Mouse (Mus musculus) urinary bladder, adult 18-20 months (tissue): Measurements from ENCODE around the gene Prnd.

Source experiments
- DNase-seq, 2 experiments: peaks; one replicate each; pipeline ENCODE4 v3.0.0; 2022; ENCODE audit warnings: low spot score in 2 of 2, mixed read lengths in 2 of 2

Prnd gene

DNA sequence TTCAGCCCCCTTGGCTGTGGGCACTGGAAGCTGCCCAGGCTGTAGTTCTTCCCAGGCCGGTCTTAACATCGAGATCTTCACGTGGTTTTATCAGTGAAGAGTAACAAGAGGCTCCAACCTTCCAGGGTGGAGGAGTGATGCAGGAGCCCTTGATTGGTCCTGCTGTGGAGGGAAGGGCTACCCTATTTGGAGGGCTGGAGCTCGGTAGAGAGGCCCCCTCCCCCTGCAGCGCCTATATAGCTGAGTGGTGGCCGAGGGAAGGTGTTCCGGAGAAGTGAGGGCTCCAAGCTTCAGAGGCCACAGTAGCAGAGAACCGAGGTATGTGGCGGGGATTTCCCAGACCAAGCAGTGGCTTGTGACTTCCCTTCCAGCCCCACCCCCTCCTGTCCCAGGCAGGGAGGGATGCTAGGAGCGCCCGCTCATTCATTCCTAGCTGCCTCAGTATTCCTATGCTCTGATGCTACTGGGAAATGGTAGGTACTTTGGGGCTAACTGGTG, at the start of gene Prnd:
Gene Prnd (plus strand): TSS at position 264 of the 498 bp plus-strand sequence.
- no peak for DNase-seq

DNA sequence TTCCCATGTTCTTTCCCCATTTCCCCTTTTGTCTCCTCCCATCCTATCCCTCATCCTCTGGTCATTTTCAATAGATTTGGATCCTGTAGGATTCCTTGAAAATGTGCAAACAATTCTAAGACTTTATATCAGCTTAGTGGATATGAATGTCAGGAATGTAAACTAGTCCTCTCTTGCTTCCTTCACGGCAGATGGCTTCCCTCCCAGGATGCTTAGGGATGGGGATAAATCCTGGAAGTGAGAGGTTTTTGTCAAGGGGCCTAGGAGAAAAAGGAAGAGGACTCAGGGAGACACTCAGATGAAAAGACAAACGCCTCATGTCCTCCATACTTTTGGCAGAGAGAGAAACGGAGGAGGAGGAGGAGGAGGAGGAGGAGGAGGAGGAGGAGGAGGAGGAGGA, 48.2 kb upstream of the Prnd start:
- DNase-seq, result no peak

DNA sequence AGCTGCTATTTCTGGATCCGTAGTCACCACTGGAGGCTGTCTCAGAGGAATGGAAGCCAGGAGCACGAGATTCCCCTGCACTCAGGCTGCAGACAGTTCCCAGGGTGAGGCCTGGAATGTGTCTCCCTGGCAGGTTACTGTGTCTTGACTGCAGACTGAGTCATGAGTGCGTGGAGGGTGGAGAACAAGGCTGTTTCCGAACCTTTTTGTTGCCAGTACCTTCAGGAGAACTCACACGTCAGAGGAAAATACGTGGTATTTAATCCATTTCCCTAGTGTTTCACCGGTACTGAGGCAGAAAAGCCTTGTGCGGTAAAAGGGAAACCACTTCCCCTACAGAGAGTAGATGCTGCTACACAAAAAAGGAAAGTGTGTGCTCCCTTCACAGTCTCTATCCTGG, 47.8 kb upstream of the Prnd start:
- peak in 1 of 2 experiments; percentile 68 for DNase-seq

DNA sequence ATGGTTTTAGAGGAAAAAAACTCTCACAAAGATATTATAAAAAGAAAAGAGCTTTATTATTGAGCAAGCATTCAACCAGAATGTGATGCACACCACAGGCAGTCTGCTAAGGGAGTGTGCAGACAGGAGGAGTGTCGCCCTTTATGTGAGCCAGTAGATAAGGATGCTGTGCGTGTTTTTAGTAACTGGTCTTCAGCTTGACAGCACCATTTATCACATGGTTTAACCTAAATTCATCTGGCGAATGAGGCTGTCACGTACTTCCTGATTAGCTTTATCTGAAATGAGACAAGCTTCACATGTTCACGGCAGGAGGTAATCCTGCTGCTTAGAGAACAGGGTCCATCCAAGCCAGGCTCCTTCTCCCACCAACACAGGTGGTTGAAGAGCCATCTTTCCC, 45.6 kb upstream of the Prnd start:
- DNase-seq, result no peak

DNA sequence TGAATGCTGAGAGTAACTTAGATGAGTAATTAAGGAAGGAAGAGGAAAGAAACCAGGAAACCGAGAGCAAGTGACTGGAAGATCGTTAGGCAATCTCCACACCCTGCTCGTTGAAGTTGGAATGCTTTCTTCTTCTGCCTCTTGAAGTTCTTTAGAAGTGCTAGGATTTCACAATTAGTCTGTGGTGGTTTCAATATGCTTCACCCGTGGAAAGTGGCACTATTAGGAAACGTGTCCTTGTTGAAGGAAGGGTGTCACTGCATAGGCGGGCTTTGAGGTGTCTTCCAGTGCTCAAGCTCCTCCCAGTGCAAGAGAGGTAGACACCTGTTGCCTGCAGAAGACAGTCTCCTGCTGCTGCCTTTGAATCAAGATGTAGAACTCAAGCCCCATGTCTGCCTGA, 44.9 kb upstream of the Prnd start:
- no peak for DNase-seq

DNA sequence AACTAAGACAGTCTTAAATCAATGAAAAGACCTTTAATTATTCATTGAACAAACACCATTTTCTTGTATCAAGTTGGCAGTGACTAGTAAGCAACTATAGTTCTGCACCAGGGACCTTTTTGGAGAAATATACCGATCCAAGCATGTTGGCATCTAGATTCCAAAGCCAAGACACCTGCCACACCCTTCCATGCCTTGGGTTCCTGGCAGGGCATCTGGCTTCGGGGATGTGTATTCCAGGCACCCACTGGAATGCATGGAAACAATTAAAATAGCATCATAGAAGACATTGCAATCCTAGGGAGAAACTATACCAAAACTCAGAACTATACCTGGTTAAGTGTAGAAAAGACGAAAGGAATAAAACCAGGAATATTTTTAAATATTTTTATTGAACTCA, 44.4 kb upstream of the Prnd start:
- no peak for DNase-seq

DNA sequence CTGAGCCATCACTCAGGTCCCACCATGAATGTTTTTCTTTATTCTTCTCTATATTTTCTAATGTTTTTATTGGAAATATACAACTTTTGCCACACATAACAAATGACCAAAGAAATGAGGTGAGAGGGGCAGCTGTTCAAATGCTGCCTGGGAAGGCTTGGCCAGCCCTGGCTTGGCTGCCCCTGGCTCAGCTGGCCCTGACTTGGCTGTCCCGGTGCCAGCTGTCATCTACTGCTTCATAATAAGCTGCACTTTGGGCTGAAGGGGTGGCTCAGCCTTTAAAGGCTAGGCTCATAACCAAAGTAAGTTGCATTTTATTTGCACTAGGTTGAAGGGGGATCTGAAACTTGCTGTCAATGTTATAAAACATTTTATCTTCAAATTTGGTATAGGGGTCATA, 43.8 kb upstream of the Prnd start:
- no peak for DNase-seq

DNA sequence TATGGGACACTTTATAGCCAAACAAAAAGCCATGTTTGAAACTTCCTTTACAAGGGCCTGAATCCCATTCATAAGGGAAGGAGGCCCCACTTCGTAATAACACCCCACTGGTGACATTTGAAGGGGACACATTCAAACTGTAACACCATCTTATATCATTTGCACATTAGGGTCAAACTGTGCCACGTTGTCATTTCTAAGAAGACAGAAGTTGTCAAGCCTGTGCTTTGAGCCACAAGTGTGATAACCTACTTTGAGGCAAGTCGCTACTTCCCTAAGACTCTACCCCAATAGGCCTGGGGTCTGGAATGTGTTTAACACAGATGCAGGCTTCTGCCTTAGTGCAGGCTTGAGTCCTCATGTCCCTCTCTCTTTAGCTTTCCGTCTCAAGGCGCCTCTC, 43.4 kb upstream of the Prnd start:
- no peak for DNase-seq

DNA sequence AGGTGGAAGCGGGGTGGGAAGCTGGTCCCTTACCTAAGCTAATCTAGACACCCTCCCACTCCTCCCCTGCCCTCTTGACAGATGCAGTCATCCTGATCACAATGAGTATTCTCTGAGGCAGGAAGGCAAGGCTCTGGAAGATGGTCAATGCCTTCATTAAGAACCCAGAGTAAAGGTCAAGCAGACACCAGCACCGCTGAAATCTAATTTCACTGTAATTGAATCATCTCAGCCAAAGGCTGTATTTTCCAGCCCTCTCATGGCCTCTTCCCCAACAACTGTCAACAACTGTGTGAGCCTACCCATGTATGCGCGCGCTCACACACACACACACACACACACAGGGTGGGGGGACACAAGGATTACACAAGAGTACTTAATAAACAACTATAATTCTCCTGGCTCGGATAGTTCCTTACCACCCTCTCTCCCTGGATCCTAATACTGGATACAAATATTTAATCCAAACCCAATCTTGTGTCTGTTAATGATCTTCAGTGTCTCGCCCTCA, 42.3 kb upstream of the Prnd start:
- DNase-seq, result no peak

DNA sequence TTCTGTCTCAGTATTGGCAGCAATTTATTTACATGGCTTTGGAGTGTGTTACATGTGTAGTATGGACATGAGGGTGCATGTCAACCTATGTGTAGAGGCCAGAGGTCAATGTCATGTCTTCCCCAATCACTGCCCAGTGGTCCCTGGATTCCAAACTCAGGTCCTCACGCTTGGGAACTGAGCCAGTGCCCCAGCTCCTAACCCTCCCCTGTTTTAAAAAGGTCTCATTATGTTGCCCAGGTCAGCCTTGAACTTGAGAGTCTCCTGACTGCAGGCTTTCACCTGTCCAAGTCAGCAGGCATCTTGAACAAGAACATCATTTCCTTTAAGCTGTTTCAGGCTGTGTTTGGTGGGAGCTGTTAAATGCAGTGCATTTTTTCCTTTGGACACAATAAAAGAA, 41.8 kb upstream of the Prnd start:
- DNase-seq, result no peak

DNA sequence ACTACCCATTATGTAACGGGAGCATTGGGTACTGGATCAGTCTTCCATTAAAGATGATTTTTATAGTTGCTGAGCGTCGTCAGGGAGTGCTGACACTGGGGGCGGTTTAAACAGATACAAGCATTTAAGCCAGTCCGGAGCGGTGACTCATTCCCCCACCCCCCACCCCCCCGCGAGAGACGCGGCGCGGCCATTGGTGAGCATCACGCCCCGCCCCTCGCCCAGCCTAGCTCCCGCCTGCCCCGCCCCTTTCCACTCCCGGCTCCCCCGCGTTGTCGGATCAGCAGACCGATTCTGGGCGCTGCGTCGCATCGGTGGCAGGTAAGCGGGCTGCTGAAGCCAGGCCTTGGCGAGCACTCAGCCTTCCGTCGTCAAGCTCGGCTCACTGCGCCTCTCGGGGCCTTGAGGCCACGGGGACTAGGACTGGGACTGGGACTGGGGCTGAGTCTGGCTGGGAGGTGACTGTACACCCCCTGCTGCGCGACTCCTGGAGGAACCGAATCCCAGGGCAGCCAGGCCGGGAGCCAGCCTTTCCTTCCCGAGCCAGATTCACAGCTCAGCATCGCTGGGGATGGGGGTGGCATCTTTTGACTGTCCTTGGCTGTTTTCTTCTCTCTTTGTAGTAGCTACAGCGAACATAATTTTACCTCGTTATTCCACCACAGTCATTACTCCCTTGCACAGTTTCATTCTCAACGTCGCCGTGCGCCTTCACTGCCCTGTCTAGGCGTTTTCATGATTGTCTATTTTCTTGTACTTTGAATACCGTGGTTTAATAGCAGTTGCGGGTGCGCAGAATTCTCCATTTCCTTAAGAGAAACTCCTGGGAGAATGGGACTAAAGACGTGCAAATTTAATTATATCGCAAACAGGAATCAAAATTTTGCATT, 40.7 kb upstream of the Prnd start, which contains the start of the genes Prnp and Prn:
Gene Prnp (plus strand): TSS at position 246 of the 890 bp plus-strand sequence.
Gene Prn (plus strand): TSS at position 275 of the 890 bp plus-strand sequence.
- peak; percentile 74 to 85 for DNase-seq

DNA sequence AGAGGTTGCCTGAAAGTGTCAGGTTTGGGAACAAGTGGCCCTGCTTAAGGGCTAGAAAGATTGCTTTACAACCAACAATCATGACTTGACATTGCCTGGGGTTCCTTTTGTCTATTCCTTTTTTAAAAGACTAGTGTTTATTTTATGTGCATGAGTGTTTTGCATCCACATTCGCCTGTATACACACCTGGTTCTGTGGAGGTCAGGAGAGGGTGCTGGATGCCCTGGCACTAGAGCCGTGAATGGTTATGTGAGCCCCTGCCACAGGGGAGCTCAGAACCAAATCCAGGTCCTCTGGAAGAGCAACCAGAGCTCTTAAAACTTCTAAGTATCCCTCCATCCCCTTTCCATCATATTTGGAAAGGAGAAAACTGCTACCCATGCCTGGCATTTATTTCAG, 39.8 kb upstream of the Prnd start:
- no peak for DNase-seq

DNA sequence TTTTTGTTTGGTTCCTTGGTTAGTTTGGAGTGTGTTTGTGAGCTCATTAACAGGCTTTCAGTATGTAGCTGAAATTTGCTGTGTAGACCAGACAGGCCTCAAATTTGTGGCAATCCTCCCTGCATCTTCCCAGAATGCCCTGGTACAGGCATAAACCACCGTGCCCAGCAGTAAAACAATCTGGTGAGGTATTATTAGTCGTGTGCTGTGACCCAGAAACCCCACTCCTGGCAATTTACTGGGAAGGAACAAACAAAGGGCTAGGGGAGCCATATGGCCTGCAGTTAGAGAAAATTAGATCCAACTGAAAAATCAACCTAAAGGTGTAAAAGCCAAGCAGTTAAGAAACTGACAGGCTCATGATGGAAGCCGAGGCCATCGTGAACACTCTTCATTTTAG, 39.3 kb upstream of the Prnd start:
- DNase-seq, result no peak

DNA sequence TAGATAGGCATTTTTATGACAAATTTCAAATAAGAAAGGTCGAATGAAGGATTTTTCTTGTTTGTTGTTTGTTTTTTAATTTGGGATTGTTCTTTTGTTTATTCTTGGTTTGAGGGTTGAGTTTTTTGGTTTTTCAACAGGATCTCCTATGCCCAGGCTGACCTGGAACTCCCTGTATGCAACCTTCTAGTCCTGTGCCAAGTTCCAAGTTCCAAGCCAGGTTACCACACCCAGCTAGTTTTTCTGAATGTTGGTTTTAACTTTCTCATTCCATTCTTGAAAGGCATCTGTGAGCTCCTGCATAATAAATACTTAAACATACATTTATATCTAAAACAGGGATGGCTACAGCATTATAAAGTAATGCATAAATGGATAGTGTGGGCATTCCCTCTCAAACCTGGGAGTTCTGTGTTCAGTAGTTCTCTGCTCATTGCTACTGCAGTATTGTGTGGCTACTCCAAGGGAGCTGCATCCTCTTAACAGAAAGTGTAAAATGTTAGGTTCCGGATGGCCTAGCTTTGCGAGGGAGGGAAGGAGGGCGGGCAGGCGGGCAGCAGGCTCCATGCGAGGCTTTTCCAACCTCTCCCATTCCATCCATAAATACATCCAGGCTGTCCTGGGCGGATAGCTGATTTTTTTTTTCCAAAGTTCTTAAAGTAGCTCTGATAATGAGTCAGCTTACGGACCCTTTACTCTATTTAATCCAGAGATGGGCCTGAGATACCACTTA, 38.0 kb upstream of the Prnd start:
- no peak for DNase-seq

DNA sequence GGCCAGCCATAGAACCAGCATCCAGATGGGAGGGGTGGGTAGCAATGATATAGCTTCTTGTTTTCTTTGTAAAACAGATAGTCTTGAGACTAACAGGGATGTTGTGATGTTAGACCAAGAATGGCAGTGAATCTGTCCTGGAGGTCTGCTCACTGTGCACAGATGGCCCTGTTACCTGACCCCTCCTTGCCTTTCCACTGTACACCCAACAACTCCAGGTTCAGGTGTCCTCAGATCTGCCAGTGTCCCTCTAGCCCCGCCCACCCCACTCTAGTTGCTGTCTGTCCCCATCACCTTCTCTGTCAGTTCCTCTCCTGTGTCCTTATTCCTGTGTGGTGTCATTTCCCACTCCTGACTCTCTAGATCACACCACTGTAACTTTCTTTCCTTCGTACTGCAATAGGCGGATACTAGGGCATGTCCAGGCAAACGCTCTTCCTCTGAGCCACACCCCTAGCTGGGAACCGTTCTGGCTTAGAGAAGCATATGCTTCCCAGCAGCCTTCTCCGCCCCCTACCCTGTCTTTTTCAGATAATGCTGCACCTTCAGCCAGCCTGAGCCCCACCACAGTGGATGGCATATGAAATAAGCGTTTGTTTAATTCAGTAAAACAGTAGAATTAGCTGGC, 18.3 kb upstream of the Prnd start:
- no peak for DNase-seq

DNA sequence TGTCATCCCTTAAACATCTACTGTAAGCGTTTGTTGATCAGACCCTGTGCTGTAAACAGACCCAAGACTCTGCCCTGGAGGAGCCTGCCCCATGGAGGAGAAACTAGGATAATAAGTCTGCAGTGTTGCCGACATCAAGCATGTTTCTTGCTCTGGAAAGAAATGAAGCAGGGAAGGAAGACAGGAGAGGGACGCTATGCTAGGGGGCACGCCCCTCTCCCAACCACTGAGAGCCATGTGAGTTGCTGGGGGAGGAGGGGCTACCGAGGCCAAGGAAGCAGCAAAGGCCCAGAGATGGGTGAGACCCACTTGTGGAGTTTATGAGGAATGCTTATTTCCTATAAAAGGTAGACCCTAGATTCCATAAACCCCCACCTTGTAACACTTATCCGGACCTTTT, 17.6 kb upstream of the Prnd start:
- no peak for DNase-seq

DNA sequence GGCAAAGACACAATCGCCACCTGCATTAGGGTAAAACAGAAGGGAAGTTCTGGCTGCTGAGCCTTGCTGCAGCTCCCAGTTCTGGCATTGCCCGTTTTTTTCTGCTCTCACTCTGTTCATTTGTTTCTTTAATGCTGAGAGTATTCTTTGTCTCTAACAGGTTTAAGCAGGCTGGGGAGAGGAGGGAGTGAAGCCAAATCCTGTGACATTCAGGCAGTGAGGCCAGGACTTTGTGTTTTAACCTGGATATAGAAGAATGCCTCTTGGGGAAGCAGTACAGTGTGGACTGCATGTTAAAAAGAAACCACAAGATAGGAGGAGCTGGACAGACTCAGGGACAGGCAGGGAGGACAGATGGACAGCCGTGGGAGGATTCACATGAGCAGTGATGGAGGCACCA, 17.1 kb upstream of the Prnd start:
- DNase-seq, result no peak

DNA sequence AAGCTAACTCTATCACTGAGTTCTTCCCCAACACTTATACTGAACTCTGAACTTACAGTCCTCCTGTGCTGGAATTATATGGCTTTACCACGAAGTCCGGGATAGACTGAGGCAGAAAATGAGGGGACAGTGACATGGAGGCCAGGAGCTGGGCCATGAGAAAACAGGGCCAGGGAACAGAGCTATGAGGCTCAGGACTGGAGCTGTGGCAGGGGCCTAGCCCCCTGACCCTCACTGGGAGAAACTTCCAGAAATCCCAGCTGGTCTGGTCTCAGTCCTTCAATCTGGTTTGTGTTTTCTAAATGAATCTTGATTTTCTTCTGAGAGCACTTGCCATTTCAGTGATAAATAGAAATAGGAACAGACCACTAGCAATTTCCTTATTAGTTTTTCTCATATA, 16.4 kb upstream of the Prnd start:
- no peak for DNase-seq

DNA sequence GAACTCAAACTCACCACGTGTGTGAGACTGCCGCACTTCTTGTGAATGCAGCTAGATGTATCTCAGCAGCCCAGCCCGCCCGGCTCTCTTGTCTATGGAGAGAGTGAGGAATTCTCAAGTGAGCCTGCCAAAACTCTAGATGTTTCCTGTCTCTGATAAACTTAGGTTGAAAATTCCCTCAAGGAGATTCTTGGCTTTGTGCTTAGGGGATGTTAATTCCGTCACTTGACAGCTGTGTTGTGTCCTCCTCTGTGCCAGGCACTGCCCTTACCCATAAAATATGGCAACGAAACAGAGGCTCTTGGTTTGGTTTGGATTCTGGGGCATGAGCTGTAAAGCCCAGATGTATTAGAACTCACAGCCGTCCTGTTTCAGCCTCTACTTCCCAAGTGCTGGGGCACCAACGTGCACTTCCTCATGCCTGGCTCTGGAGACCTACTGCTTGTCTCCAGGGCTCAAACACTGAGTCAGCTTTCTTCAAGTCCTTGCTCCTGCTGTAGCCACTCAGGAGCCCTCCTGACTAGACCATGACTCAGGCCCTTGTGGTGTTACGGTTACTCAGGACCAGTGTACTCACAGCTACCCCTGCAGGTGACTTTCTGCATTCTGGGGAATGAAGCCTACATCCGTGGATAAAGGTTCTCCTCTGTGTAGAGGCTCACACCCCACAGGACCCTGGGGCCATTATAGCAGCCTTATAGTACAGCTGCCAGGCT, 15.1 kb upstream of the Prnd start:
- no peak for DNase-seq

DNA sequence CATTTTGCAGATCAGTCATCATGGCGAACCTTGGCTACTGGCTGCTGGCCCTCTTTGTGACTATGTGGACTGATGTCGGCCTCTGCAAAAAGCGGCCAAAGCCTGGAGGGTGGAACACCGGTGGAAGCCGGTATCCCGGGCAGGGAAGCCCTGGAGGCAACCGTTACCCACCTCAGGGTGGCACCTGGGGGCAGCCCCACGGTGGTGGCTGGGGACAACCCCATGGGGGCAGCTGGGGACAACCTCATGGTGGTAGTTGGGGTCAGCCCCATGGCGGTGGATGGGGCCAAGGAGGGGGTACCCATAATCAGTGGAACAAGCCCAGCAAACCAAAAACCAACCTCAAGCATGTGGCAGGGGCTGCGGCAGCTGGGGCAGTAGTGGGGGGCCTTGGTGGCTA, 14.3 kb upstream of the Prnd start:
- no peak for DNase-seq

DNA sequence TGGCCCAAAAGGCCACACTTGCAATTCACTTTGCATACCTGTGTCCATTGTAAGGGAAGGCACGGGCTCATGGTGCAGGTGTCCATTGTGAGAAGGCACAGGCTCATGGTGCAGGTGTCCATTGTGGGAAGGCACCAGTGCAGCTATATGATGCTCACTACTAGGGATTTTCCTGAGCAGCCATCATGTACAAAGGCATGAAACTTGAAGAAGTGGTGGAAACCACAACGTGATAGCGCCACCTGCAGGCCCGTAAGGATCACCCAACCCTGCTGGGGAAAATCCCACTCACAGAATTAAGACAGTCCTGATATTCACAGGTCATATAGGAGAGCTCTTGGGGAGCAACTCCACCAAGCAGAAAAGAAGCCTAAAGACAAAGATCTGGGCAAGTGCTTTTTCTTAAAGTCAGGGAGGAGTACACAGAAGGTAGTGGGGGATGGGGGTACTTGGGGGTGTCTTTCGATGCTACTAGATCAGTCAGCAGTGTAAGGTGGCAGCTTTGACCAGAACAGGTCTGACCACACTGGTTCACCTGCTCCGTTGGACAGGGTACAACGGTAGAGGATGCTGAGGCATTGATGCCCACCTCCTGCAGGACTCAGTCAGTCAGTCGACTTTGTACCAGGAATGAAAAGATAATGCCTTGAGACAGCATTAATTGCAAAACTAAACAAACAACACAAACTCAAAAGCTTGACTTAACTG, 11.1 kb upstream of the Prnd start:
- DNase-seq, result no peak
